Mouse (Mus musculus): ENCODE results near the gene Gm33815. TPM values are rescaled to one million over a fixed set of nuclear protein-coding genes. Genes with fewer than 3 reads are reported as not detected.
"Not testable (repeated sequence)": the region's sequence is repeated elsewhere in the genome, so short reads cannot be mapped to it uniquely, and the experiment has no call there.

Gm33815 gene
- polyA plus RNA-seq (2015; fragmentation: Nextera tagmentation; extraction: Ambion mirVana): not detected in 2 replicates

DNA sequence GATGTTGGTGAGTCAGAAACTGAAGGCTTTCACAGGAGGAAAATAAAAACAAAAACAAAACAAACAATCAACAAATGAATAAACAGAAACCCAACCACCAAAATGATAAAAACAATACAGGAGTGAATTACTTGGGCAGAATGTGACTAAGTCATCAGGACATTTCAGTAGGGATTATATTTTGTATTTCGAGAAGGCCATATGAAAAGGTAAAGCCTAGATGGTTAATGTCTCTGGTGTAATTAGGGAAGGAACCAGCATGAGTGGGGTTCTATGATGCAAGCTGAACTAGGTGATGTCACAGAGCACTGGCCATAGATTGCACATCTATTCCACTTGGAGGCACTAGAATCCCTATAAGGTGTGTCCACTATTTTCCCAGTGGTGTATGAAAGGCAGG is at the start of gene Gm33815:
Gene Gm33815 (plus strand): TSS at position 301 of the 400 bp plus-strand sequence.
- H3K9me3 ChIP-seq (replicated peaks); H3K4me3 ChIP-seq (replicated peaks); H3K9ac ChIP-seq; ATAC-seq (ENCODE audit: low read depth); H3K36me3 ChIP-seq; H3K27me3 ChIP-seq; H3K27ac ChIP-seq; DNase-seq; H3K4me2 ChIP-seq; H3K4me1 ChIP-seq (replicated peaks): not testable (repeated sequence)
- no CpG with 5 or more reads among the region's 1 CpGs for WGBS (ENCODE audit: insufficient replicate concordance)

Data from liver, embryonic 13.5 days (tissue).